Mouse (Mus musculus) adipocyte (in vitro differentiated cells): Measurements from ENCODE around the gene Hoxc6.
A peak's percentile ranks its signal among the peaks of the same experiment; 100 is the strongest.

Experiments
- DNase-seq: peaks from one replicate; pipeline ENCODE4 v3.0.0-alpha.2; 2016; ENCODE audit warnings: low spot score

Hoxc6 gene

GRCm38 (mm10) chr15:103014166-103015008 lies 16.3 kb downstream of the Hoxc6 start:
- no peak for DNase-seq

- no peak for DNase-seq
Measured at GRCm38 (mm10) chr15:103015009-103015399, 16.9 kb downstream of the Hoxc6 start.

- no peak for DNase-seq
Measured at GRCm38 (mm10) chr15:103015406-103016166, 17.5 kb downstream of the Hoxc6 start.

- no peak for DNase-seq
Measured at GRCm38 (mm10) chr15:103018636-103019035, 20.6 kb downstream of the Hoxc6 start, which contains the start of gene Hoxc4. Gene Hoxc4, plus strand, starts transcription at chr15:103018934.

- DNase-seq: no peak
Measured at GRCm38 (mm10) chr15:103020899-103021418, 22.9 kb downstream of the Hoxc6 start.

GRCm38 (mm10) chr15:103021544-103021943 lies 23.5 kb downstream of the Hoxc6 start:
- no peak for DNase-seq

GRCm38 (mm10) chr15:103024131-103024530 lies 26.1 kb downstream of the Hoxc6 start:
- DNase-seq: no peak

- DNase-seq: no peak
Measured at GRCm38 (mm10) chr15:103027266-103028235, 29.5 kb downstream of the Hoxc6 start.

- DNase-seq: no peak
Measured at GRCm38 (mm10) chr15:103028916-103029512, 31.0 kb downstream of the Hoxc6 start.

GRCm38 (mm10) chr15:103030142-103030541 lies 32.1 kb downstream of the Hoxc6 start:
- DNase-seq: no peak

- no peak for DNase-seq
Measured at GRCm38 (mm10) chr15:103032167-103032566, 34.1 kb downstream of the Hoxc6 start.

GRCm38 (mm10) chr15:103032646-103033575 lies 34.9 kb downstream of the Hoxc6 start:
- DNase-seq: peak; percentile 30

GRCm38 (mm10) chr15:103034043-103034806 lies 36.2 kb downstream of the Hoxc6 start:
- DNase-seq: no peak

- DNase-seq: no peak
Measured at GRCm38 (mm10) chr15:103034807-103035547, 36.9 kb downstream of the Hoxc6 start.

GRCm38 (mm10) chr15:103035548-103035881 lies 37.5 kb downstream of the Hoxc6 start:
- no peak for DNase-seq

- no peak for DNase-seq
Measured at GRCm38 (mm10) chr15:103037579-103037978, 39.5 kb downstream of the Hoxc6 start.

GRCm38 (mm10) chr15:103038701-103039480 lies 40.8 kb downstream of the Hoxc6 start:
- DNase-seq: no peak

GRCm38 (mm10) chr15:103039609-103040008 lies 41.6 kb downstream of the Hoxc6 start:
- DNase-seq: no peak
